In genomic region chr1:90980638-90981330, GRCm38 (mm10) we compare ENCODE assay signal across 14 mouse cellular contexts. TPM values are rescaled to one million over a fixed set of nuclear protein-coding genes. Genes with fewer than 3 reads are reported as not detected.
DNase-seq lines count a peak whose midpoint lies in the region; ATAC-seq and TF ChIP-seq lines count a peak whose summit lies in the region.
"Had no signal": no experiment of that assay in that cellular context is flagged by ENCODE, and none has a peak within 500 bp of the region (broad histone marks: within the 10 kb centered on the region; RNA-seq: fewer than 3 reads in every experiment).

No protein-coding gene starts in this region.

- no peak overlapping the region for H3K27ac ChIP-seq in forebrain, postnatal 0 days (ENCODE audit: low read depth, low read length)
- no peak overlapping the region for H3K27ac ChIP-seq in forebrain, embryonic 10.5 days
- no peak overlapping the region for H3K27ac ChIP-seq in limb, embryonic 14.5 days (replicated peaks; ENCODE audit: low read depth, low read length)
- H3K27ac ChIP-seq in limb, embryonic 10.5 days = no peak overlapping the region
- H3K27ac ChIP-seq in embryonic fibroblast, embryonic 13.5 days (ENCODE audit: insufficient read depth, low read length) = peak overlapping the region; percentile 70
- H3K27ac ChIP-seq in hindbrain, embryonic 14.5 days = no peak overlapping the region
- H3K27ac ChIP-seq in thymus, adult 2 months (ENCODE audit: control insufficient read depth, insufficient read depth, low read length) = no peak overlapping the region

- H3K4me1 ChIP-seq in forebrain, postnatal 0 days (ENCODE audit: insufficient read depth) = 0 out of 2 replicates have a peak, but pooled peaks cover 2% of the 10 kb centered on the region
- peaks cover 5% of the 10 kb centered on the region for H3K4me1 ChIP-seq in forebrain, embryonic 10.5 days
- H3K4me1 ChIP-seq in limb, embryonic 14.5 days (ENCODE audit: control insufficient read depth, insufficient read depth, low read length) = no peaks in the 10 kb centered on the region
- no peaks in the 10 kb centered on the region for H3K4me1 ChIP-seq in limb, embryonic 10.5 days
- H3K4me1 ChIP-seq in embryonic fibroblast, embryonic 13.5 days (ENCODE audit: control insufficient read depth, insufficient read depth, low read length) = peaks cover 5% of the 10 kb centered on the region; the same call in 1 of the 2 replicates
- peaks cover 2% of the 10 kb centered on the region for H3K4me1 ChIP-seq in hindbrain, embryonic 14.5 days (replicated peaks; ENCODE audit: control insufficient read depth, insufficient read depth, low read length)
- H3K4me1 ChIP-seq in thymus, adult 2 months (replicated peaks; ENCODE audit: control insufficient read depth, insufficient read depth, low read length) = no peaks in the 10 kb centered on the region

- DNase-seq in forebrain, postnatal 0 days = peak; percentile 26
- no peak for DNase-seq in forebrain, embryonic 10.5 days (ENCODE audit: extremely low spot score, low spot score)
- DNase-seq in limb, embryonic 14.5 days (ENCODE audit: low spot score) = peak; percentile 34
- DNase-seq in limb, embryonic 10.5 days (ENCODE audit: low spot score) = no peak
- peak; percentile 48 for DNase-seq in lung, postnatal 25 days (ENCODE audit: low spot score)
- no peak for DNase-seq in hindbrain, embryonic 14.5 days (ENCODE audit: low spot score)
- no peak for DNase-seq in thymus, adult 2 months
- DNase-seq: cerebellum, adult 11-12 months had no signal

- 73% methylated on average over 10 of the region's 10 CpGs for WGBS in forebrain, postnatal 0 days
- WGBS in forebrain, embryonic 10.5 days = 83% methylated on average over 10 of the region's 10 CpGs
- WGBS in limb, embryonic 14.5 days = 64% methylated on average over 10 of the region's 10 CpGs
- WGBS in limb, embryonic 10.5 days = 85% methylated on average over 10 of the region's 10 CpGs
- 83% methylated on average over 10 of the region's 10 CpGs for whole genome bisulfite sequencing in hindbrain, embryonic 14.5 days
- 87% methylated on average over 10 of the region's 10 CpGs for WGBS in thymus, adult 2 months

- TF ChIP-seq CTCF in forebrain, postnatal 0 days (IDR thresholded peaks at IDR 0.05; ENCODE audit: low read depth) = no peak
- TF ChIP-seq CTCF in embryonic fibroblast, embryonic 13.5 days (IDR thresholded peaks at IDR 0.05; ENCODE audit: borderline replicate concordance, insufficient read depth, low read length) = no peak
- no peak for TF ChIP-seq CTCF in thymus, adult 2 months (IDR thresholded peaks at IDR 0.05; ENCODE audit: borderline replicate concordance, control insufficient read depth, extremely low read depth, insufficient read depth, low read length, poor library complexity)

- H3K4me3 ChIP-seq in forebrain, postnatal 0 days (ENCODE audit: low read depth, low read length) = no peak overlapping the region
- no peak overlapping the region for H3K4me3 ChIP-seq in forebrain, embryonic 10.5 days
- H3K4me3 ChIP-seq in limb, embryonic 14.5 days (replicated peaks; ENCODE audit: low read length) = no peak overlapping the region
- H3K4me3 ChIP-seq in limb, embryonic 10.5 days = no peak overlapping the region
- H3K4me3 ChIP-seq in embryonic fibroblast, embryonic 13.5 days (ENCODE audit: insufficient read depth, low read length) = no peak overlapping the region
- no peak overlapping the region for H3K4me3 ChIP-seq in hindbrain, embryonic 14.5 days (replicated peaks; ENCODE audit: low read length)
- no peak overlapping the region for H3K4me3 ChIP-seq in thymus, adult 2 months (ENCODE audit: control insufficient read depth, insufficient read depth, low read length)

- H3K27me3 ChIP-seq in forebrain, postnatal 0 days (ENCODE audit: insufficient read depth, low read length) = no peaks in the 10 kb centered on the region
- no peaks in the 10 kb centered on the region for H3K27me3 ChIP-seq in forebrain, embryonic 10.5 days (ENCODE audit: poor library complexity, severe bottlenecking)
- H3K27me3 ChIP-seq in limb, embryonic 14.5 days (ENCODE audit: control insufficient read depth, insufficient read depth, low read length) = no peaks in the 10 kb centered on the region
- no peaks in the 10 kb centered on the region for H3K27me3 ChIP-seq in limb, embryonic 10.5 days (ENCODE audit: low read depth, poor library complexity, severe bottlenecking)
- H3K27me3 ChIP-seq in hindbrain, embryonic 14.5 days (ENCODE audit: control insufficient read depth, insufficient read depth, low read length) = no peaks in the 10 kb centered on the region
- H3K27me3 ChIP-seq in thymus, adult 2 months (ENCODE audit: control insufficient read depth, insufficient read depth, low read length) = no peaks in the 10 kb centered on the region

- H3K36me3 ChIP-seq in forebrain, postnatal 0 days (ENCODE audit: insufficient read depth) = no peaks in the 10 kb centered on the region
- no peaks in the 10 kb centered on the region for H3K36me3 ChIP-seq in forebrain, embryonic 10.5 days (replicated peaks)
- no peaks in the 10 kb centered on the region for H3K36me3 ChIP-seq in limb, embryonic 14.5 days (ENCODE audit: control insufficient read depth, insufficient read depth, low read length)
- H3K36me3 ChIP-seq in limb, embryonic 10.5 days = no peaks in the 10 kb centered on the region
- H3K36me3 ChIP-seq in hindbrain, embryonic 14.5 days (replicated peaks; ENCODE audit: control insufficient read depth, insufficient read depth) = no peaks in the 10 kb centered on the region
- no peaks in the 10 kb centered on the region for H3K36me3 ChIP-seq in thymus, adult 2 months (ENCODE audit: control insufficient read depth, insufficient read depth, low read length)

- ATAC-seq in forebrain, postnatal 0 days = peak; percentile 66
- ATAC-seq in limb, embryonic 14.5 days (ENCODE audit: low FRiP score, low read depth) = no peak
- ATAC-seq in hindbrain, embryonic 14.5 days (ENCODE audit: low FRiP score) = no peak

- no peak overlapping the region for H3K4me2 ChIP-seq in forebrain, postnatal 0 days (ENCODE audit: low read depth)
- H3K4me2 ChIP-seq in limb, embryonic 14.5 days (replicated peaks; ENCODE audit: low read depth, low read length, severe bottlenecking) = no peak overlapping the region
- no peak overlapping the region for H3K4me2 ChIP-seq in hindbrain, embryonic 14.5 days (replicated peaks)

- H3K9ac ChIP-seq in forebrain, postnatal 0 days = no peak overlapping the region
- no peak overlapping the region for H3K9ac ChIP-seq in limb, embryonic 14.5 days (ENCODE audit: low read depth, low read length, severe bottlenecking)
- H3K9ac ChIP-seq in hindbrain, embryonic 14.5 days = no peak overlapping the region

- H3K9me3 ChIP-seq in forebrain, postnatal 0 days (ENCODE audit: low read length) = no peaks in the 10 kb centered on the region
- H3K9me3 ChIP-seq in forebrain, embryonic 10.5 days = no peaks in the 10 kb centered on the region
- H3K9me3 ChIP-seq in limb, embryonic 14.5 days (ENCODE audit: control insufficient read depth, low read length) = no peaks in the 10 kb centered on the region
- H3K9me3 ChIP-seq in limb, embryonic 10.5 days (replicated peaks) = no peaks in the 10 kb centered on the region
- H3K9me3 ChIP-seq in hindbrain, embryonic 14.5 days (ENCODE audit: control insufficient read depth, low read length) = no peaks in the 10 kb centered on the region

- TF ChIP-seq POLR2A in limb, embryonic 14.5 days (IDR thresholded peaks at IDR 0.05; ENCODE audit: borderline replicate concordance, extremely low read depth, insufficient read depth, insufficient read length) = no peak
- no peak for TF ChIP-seq POLR2A in embryonic fibroblast, embryonic 13.5 days (IDR thresholded peaks at IDR 0.05; ENCODE audit: low read depth, low read length)
- TF ChIP-seq POLR2A in thymus, adult 2 months (IDR thresholded peaks at IDR 0.05; ENCODE audit: control insufficient read depth, extremely low read depth, insufficient read depth, low read length, poor library complexity) = no peak

RNA-seq across cellular contexts. Expression of gene Rab17, which starts 11.3 kb away (rescaled TPM):
- total RNA-seq in forebrain, postnatal 0 days (2014; rRNA removed) = 0.15 and 0.62 TPM in 2 replicates
- polyA plus RNA-seq in forebrain, postnatal 0 days (2015; fragmentation: Nextera tagmentation; extraction: Ambion mirVana) = 0.30 TPM in 1 of 2 replicates, not detected in the other
- 0.10 and 0.22 TPM in 2 replicates for polyA plus RNA-seq in forebrain, embryonic 10.5 days (2016; fragmentation: Nextera tagmentation; extraction: Ambion mirVana)
- 0.76 and 0.78 TPM in 2 replicates for polyA plus RNA-seq in limb, embryonic 14.5 days (2012; rRNA removed)
- polyA plus RNA-seq in limb, embryonic 14.5 days (2014; fragmentation: Nextera tagmentation; extraction: Ambion mirVana) = 1.0 and 1.6 TPM in 2 replicates
- polyA plus RNA-seq in limb, embryonic 10.5 days (2016; fragmentation: Nextera tagmentation; extraction: Ambion mirVana) = 0.34 and 0.69 TPM in 2 replicates
- not detected in 2 replicates for polyA plus RNA-seq in embryonic fibroblast, embryonic 13.5 days (2011; ENCODE audit: insufficient read length, low read depth, missing spikeins)
- polyA plus RNA-seq in hindbrain, embryonic 14.5 days (2014; fragmentation: Nextera tagmentation; extraction: Ambion mirVana) = 0.13 TPM in 1 of 2 replicates, not detected in the other
- 0.85 and 0.94 TPM in 2 replicates for polyA plus RNA-seq in thymus, adult 2 months (2012; rRNA removed)
- total RNA-seq: midbrain, postnatal 0 days had no signal

RNA-seq across cellular contexts. Expression of gene Lrrfip1, which starts 17.8 kb away (rescaled TPM):
- 52.4 and 55.4 TPM in 2 replicates for total RNA-seq in forebrain, postnatal 0 days (2014; rRNA removed)
- 56.9 and 62.0 TPM in 2 replicates for polyA plus RNA-seq in forebrain, postnatal 0 days (2015; fragmentation: Nextera tagmentation; extraction: Ambion mirVana)
- 25.1 and 26.4 TPM in 2 replicates for polyA plus RNA-seq in forebrain, embryonic 10.5 days (2016; fragmentation: Nextera tagmentation; extraction: Ambion mirVana)
- 27.6 and 41.6 TPM in 2 replicates for polyA plus RNA-seq in limb, embryonic 14.5 days (2012; rRNA removed)
- polyA plus RNA-seq in limb, embryonic 14.5 days (2014; fragmentation: Nextera tagmentation; extraction: Ambion mirVana) = 41.6 and 44.3 TPM in 2 replicates
- polyA plus RNA-seq in limb, embryonic 10.5 days (2016; fragmentation: Nextera tagmentation; extraction: Ambion mirVana) = 21.2 and 21.7 TPM in 2 replicates
- polyA plus RNA-seq in embryonic fibroblast, embryonic 13.5 days (2011; ENCODE audit: insufficient read length, low read depth, missing spikeins) = 109 and 170 TPM in 2 replicates
- 39.5 and 43.3 TPM in 2 replicates for polyA plus RNA-seq in hindbrain, embryonic 14.5 days (2014; fragmentation: Nextera tagmentation; extraction: Ambion mirVana)
- polyA plus RNA-seq in thymus, adult 2 months (2012; rRNA removed) = 24.1 and 31.8 TPM in 2 replicates

RNA-seq across cellular contexts. Expression of gene Prlh, which starts 27.9 kb away (rescaled TPM):
- not detected in 2 replicates for total RNA-seq in forebrain, postnatal 0 days (2014; rRNA removed)
- polyA plus RNA-seq in forebrain, postnatal 0 days (2015; fragmentation: Nextera tagmentation; extraction: Ambion mirVana) = not detected in 2 replicates
- polyA plus RNA-seq in forebrain, embryonic 10.5 days (2016; fragmentation: Nextera tagmentation; extraction: Ambion mirVana) = not detected in 2 replicates
- polyA plus RNA-seq in limb, embryonic 14.5 days (2012; rRNA removed) = not detected in 2 replicates
- not detected in 2 replicates for polyA plus RNA-seq in limb, embryonic 14.5 days (2014; fragmentation: Nextera tagmentation; extraction: Ambion mirVana)
- not detected in 2 replicates for polyA plus RNA-seq in limb, embryonic 10.5 days (2016; fragmentation: Nextera tagmentation; extraction: Ambion mirVana)
- polyA plus RNA-seq in embryonic fibroblast, embryonic 13.5 days (2011; ENCODE audit: insufficient read length, low read depth, missing spikeins) = not detected in 2 replicates
- not detected in 2 replicates for polyA plus RNA-seq in hindbrain, embryonic 14.5 days (2014; fragmentation: Nextera tagmentation; extraction: Ambion mirVana)
- polyA plus RNA-seq in thymus, adult 2 months (2012; rRNA removed) = not detected in 2 replicates
- total RNA-seq: granulocyte monocyte progenitor cell, adult 5-6 weeks; liver, adult 2 months; midbrain, postnatal 0 days had no signal
- polyA plus RNA-seq: large intestine, adult 2 months; liver, adult 2 months; midbrain, postnatal 0 days; stomach, embryonic 14.5 days had no signal

Comparison
In these comparisons a context has a peak if more than half of its experiments do, and no peak if none do; other contexts are left out.
1. DNase-seq: peak in forebrain, postnatal 0 days (single experiment), limb, embryonic 14.5 days (single experiment) and lung, postnatal 25 days (single experiment); none in forebrain, embryonic 10.5 days (single experiment), limb, embryonic 10.5 days (single experiment), hindbrain, embryonic 14.5 days (single experiment) and thymus, adult 2 months (single experiment).